Mouse (Mus musculus) adipocyte (in vitro differentiated cells): ENCODE measurements at regions not wholly inside any gene's neighbourhood (a gene's known extent, or its start where the extent isn't known, plus 50 kb on each side); places are given as distances from the start of the nearest gene placed in this dataset.

ENCODE experiments used
- DNase-seq: peaks from one replicate; pipeline ENCODE4 v3.0.0-alpha.2; 2016; ENCODE audit warnings: low spot score

DNA sequence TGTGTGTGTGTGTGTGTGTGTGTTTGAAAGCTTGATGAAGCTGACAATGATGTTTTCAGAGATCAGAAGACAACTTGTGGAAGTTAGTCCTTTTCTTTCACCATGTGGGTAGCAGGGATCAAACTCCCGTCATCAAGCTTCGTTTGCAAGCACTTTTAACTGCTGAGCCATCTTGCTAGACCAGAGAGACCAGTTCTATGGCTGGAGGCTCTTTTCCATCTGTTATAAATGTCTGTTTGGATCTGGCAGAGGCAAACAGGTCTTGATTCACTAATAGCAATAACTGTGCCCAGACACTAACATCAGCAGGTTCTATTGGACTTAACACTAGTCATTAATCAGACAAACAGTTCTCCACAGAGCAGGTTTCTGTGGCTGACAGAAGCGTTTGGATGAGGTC lies 150.1 kb upstream of the Stmnd1 start:
- DNase-seq = no peak

DNA sequence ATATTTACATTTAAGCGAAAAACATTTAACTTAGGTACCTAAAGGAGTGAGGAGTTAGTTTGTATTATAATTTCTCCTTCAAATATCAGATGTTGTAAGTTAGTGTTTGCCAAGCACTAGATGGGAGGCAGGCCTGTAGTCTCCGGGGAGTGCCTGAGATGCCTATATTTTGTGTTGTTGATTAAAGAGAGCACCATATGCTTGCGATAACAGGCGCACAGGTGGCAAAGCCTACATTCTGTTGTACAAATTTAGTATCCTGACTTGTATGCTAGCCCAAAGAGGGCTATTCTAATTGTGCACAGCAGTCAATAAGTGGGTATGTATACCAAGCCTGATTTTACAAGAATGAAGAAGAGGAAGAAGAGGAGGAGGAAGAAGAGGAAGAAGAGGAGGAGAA lies 151.8 kb upstream of the Atxn1 start:
- DNase-seq = no peak

GRCm38 (mm10) chr13:46104971-46105370 lies 140.2 kb upstream of the Atxn1 start:
- DNase-seq = no peak

DNA sequence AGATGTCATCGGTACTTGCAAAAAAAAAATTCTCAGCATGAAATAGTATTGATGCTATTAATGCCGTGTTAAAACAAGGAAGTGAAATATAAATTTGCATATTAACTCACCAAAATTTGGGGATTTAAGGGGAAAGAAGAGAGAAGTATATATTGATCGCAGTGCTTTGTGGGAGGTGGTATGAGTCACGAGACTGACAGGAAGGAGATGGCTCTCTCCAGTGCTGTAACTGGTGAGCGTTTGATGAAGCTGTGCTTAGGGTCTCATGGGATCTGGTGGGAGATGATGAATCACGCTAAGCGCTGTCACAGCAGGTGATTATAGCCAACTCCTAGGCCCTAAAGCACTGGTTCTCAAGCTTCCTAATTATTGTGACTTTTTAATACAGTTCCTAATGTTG lies 133.8 kb upstream of the Atxn1 start:
- DNase-seq = no peak

- DNase-seq = no peak
These were observed 133.3 kb upstream of the Atxn1 start for GRCm38 (mm10) chr13:46098131-46098530.

- DNase-seq = no peak
These were observed 132.2 kb upstream of the Atxn1 start for GRCm38 (mm10) chr13:46096968-46097367.

DNA sequence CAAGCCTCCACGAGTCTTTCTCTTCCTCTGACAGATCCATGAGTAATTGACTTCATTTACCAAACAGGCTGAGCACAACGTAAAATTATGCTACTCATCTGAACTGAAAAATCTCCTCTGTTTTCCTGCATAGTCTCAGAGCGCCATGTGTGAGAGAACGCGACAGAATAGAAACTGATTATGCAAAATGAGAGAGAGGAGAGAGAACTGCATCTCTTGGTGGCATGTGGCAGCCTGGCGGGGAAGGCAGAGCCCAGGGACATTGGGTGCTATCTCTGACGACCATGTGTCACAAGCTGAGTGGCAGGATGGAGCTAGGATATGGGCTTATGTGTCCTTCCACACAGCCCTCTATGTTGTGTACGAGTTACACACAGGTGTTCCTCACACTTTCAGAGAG lies 131.6 kb upstream of the Atxn1 start:
- no peak for DNase-seq

DNA sequence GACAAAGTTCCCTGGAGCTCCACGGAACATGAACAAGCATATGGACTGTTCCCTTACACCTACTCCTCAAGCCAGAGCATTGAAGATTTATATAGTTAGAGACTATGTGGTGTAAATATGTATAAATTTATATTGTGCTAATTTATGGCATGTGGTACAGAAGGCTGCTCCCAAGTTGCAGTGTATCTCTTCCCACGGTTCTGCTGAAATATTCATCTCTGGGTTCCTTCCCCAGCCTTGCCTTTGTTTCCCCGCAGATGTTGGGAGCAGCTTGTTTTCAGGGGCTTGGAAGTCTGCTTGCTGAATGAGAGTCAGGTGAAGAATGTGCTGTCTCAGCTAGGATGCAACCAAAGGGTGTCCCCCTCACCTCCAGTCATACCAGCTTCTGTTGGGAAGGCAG lies 128.0 kb upstream of the Atxn1 start:
- DNase-seq = no peak

GRCm38 (mm10) chr13:46091109-46091508 lies 126.3 kb upstream of the Atxn1 start:
- no peak for DNase-seq

DNA sequence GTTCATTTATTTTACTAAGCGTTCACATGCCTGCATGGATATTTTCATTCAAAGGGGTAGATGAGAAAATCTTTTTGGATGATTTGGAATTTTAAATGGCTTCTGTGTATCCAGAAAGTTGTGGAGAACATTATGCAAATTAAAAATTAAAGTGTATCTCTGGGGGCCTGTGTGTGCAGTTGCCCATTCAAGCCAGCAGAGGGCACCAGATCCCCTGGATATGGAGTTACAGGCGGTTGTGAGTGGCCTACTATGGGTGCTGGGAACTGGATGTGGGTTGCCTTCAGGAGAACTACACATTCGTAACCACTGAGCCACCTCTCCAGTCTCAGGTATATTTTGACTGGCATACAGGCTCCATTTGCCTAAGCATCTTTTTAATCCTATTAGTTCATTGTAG lies 123.4 kb upstream of the Atxn1 start:
- no peak for DNase-seq

- no peak for DNase-seq
These were observed 122.9 kb upstream of the Atxn1 start for GRCm38 (mm10) chr13:46087663-46088062.

DNA sequence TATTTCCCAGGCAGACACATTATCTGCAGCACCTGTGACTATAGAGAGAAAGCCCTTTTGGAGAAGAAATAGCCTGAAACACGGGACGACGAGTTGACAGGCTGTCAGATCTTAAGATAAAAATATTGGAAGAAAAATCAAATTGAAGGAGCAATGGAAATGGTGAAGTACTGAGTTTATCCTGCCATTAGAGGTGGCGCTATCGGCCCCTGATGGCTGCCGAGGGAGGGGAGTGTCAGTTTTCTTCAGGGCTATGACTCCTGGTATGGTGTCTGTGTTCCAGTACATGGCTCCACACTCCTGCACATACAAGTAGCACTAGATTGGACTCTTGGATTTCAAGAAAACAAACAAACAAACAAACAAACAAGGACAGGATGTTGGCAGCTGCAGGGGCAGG lies 112.1 kb upstream of the Atxn1 start:
- DNase-seq = no peak

GRCm38 (mm10) chr13:46071670-46072069 lies 106.9 kb upstream of the Atxn1 start:
- DNase-seq = no peak

DNA sequence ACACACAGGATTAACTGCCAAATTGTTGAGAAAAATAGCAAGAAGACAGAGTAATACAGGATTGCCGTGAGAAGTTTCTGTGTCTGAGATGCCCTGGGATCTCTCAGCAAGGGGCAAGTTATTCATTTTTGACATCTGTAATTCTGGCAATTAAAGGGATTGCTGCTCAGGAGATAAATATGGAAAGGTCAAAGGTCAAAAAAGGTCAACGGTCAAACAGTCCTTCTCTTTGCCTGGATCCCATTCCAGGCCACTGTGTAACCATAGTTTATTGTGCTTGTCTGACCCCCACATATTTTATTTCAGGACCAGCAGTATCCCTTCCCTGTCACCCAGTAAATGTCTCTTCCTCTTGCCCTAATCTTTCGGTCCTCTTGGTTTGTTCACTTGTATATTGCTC lies 104.8 kb upstream of the Atxn1 start:
- no peak for DNase-seq

- no peak for DNase-seq
These were observed 98.0 kb upstream of the Atxn1 start for GRCm38 (mm10) chr13:46062758-46063157.

GRCm38 (mm10) chr13:46059870-46060269 lies 95.1 kb upstream of the Atxn1 start:
- no peak for DNase-seq

DNA sequence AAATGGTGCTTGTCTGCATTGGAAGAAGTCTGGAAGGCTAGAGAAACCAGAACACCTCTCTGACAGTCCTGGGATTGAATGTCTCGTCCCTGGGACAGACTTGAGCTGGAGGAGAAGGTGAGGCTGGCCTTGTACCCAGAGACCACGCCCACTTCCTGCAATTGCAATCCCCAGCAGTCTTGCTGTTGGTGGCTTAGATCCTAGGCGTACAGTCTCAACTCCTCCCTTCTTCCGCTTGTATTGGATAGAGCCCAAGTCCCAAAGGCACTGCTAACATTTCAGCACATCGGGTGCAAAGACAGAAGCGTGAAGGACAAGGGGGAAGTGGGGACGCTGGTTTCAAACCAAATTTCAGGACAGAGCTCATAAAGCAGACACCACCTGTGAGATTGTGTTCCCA lies 94.1 kb upstream of the Atxn1 start:
- DNase-seq = no peak

DNA sequence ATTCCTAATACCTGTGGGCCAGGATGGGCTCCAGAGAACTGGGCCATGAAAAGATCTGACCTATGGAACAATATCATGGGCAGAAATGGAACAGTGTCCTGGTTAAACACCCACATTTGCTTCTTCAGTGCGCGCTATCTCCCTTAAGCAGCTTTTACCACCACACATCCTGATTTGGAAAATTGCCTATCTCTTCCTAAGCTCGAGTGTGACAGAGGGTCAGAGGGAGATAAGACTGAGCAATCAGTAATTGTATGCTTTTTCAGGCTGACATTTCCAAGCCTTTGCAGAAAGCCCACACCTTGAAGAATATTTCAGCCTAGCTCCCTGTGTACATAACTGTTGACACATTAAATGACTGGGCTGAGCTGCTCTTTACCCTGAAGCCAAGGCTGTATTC lies 93.5 kb upstream of the Atxn1 start:
- no peak for DNase-seq

DNA sequence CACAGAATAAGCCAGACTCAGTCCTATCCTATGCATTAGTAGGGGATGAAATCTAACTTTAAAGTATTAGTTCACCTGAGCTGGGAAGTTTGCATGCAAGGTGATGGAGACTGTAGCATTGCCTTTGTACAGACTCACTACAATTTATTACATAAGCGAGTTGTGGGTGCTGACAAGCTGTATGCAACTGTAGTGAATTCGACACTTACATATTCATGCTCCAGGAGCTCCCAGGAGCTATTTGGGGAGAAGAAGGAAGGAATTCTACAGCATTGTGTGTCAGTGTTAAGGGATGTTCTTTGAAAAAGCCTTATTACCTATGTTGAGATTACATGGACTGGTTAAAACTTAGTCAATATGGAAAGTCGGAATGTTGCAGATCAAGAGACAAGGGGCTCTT lies 90.6 kb upstream of the Atxn1 start:
- DNase-seq = no peak

- no peak for DNase-seq
These were observed 78.8 kb upstream of the Atxn1 start for GRCm38 (mm10) chr13:46043568-46043967.

GRCm38 (mm10) chr13:46043016-46043415 lies 78.2 kb upstream of the Atxn1 start:
- DNase-seq = no peak

DNA sequence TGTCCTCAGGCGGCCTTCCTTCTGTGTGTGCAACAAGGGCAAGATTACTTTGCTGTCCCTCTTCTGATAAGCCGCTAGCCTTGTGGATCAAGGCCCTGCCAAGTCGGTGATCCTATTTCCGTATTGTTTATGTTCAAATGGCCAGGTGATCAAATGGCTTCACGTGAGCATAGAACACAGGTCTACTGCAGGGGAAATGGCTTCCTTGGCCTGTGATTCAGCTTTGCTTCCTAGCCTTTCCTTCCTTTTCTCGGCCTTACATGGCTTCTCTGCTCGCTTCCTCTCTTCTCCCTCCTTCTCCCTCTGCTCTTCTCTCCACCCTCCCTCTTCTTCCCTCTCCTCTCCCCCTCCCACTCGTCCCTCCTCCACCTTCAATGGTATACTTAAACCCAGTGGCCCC lies 77.4 kb upstream of the Atxn1 start:
- DNase-seq = no peak

DNA sequence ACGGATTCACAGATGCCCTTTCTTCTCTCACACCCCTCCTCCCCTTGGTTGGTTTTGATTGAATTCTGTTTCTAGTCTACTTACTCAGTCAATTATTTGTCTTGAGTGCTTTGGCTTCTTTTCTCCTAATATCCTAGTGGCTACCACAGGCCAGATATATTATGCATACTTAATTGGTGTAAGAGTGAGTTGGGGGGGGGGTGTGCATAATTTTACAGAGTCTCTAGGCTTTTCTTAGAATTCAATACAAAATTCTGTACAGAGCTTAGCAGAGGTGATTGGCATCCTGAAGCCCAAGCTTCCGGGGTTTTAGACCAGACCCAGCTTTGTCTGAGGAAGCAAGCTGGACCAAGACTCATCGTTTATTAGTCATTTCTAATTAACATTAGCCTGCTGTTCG lies 76.7 kb upstream of the Atxn1 start:
- no peak for DNase-seq

GRCm38 (mm10) chr13:46040062-46040461 lies 75.3 kb upstream of the Atxn1 start:
- DNase-seq = no peak
